Mouse (Mus musculus) gastrocnemius, postnatal 14 days (tissue): ENCODE results near the gene Rad51b. TPM values are rescaled to one million over a fixed set of nuclear protein-coding genes. Genes with fewer than 3 reads are reported as not detected.

Source experiments
- DNase-seq: peaks from one replicate; pipeline ENCODE4 v3.0.0; 2021; ENCODE audit warnings: mixed read lengths
- intact Hi-C: fragments of 180-260 bp; cut with DNase I; formaldehyde crosslinking; loops from one replicate; pipeline ENCODE4 v1.15.1; 2025; ENCODE audit warnings: low total_unique reads
- total RNA-seq, 2 experiments: library from RNA; stranded (reverse); gene quantifications; 2 replicates each; pipeline ENCODE4 v1.2.3; 2021

Rad51b gene
- total RNA-seq, 2 experiments from 2014 or later: 0.80 to 0.92 TPM

DNA sequence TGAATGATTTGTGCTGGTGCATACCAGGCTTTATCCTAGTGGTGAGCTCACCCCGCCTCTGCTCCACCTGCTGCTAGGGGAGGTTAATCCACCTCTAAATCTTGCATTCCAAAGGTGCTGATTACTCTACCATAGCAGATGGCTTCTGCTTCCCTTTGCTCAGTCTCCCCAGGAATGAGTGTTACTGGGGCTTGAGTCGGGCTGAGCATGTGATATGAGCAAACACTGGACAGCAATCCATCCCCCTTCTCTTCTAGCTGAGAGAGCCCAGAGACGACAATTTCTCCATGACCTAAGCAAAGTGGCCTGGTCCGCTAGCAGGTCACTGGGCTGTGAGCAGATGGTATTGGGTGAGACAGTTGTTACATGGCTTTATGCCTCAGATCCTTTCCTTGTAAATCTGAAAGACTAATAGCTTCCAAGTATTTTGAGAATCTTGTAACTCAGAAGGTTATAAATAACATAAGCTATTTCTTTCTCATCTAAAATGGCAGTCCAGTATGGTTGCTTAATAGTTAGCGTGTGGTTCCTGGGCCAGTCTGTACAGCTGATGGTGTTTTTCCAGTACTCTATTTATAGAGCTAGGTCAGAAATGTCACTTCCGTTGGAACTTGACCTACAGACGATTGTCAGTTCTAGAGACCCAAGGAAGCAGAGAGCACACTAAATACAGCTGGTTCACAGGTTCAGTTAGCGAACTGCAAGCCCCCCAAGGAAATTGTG lies 462.3 kb downstream of the Rad51b start:
- intact Hi-C loops: loop anchor here (10.0 kb wide), 1 partner anchor 365 kb away; no protein-coding TSS in a partner anchor
- no peak for DNase-seq

GRCm38 (mm10) chr12:79761217-79761616 lies 464.1 kb downstream of the Rad51b start:
- no peak for DNase-seq
- intact Hi-C loops: no loop called here

DNA sequence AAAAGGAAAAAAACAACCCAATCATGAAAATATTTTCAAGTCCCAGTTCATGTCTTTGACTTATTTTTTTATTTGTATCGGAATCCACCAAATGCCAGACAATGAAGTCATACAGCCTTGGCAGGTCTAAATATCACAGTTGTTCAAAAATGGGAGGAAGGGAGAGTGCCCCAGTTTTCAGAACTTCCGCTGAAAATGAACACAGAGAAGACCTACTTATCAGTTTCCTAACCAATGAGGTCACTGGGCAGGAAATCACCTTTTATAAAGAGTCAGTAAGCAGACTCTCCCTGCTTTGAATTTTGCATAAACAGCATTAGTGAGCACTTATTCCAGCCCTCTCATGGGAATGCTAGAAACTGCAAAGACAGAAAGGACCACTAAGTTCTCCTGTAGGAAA lies 465.0 kb downstream of the Rad51b start:
- DNase-seq: no peak
- intact Hi-C loops: no loop called here

GRCm38 (mm10) chr12:79762570-79763275 lies 465.6 kb downstream of the Rad51b start:
- intact Hi-C loops: no loop called here
- no peak for DNase-seq

DNA sequence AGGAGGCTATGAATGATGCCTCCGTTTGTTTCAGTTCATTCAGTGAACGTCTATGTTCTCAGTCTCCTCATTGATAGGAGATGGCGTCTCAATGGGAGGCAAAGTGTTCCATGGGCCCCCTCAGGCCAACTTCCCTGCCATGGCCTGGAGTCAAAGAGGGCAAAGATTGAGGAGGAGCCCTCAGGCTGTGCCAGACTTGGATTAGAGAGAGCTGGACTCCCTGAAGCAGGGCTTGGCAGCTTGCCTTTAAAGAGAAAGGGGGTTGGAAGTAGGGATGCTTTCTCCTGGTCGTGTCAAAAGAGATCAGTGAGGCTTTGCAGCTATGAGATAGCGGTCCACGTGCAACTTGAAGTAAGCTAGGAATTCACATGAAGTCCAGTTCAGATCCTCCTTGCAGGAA lies 469.0 kb downstream of the Rad51b start:
- intact Hi-C loops: no loop called here

DNA sequence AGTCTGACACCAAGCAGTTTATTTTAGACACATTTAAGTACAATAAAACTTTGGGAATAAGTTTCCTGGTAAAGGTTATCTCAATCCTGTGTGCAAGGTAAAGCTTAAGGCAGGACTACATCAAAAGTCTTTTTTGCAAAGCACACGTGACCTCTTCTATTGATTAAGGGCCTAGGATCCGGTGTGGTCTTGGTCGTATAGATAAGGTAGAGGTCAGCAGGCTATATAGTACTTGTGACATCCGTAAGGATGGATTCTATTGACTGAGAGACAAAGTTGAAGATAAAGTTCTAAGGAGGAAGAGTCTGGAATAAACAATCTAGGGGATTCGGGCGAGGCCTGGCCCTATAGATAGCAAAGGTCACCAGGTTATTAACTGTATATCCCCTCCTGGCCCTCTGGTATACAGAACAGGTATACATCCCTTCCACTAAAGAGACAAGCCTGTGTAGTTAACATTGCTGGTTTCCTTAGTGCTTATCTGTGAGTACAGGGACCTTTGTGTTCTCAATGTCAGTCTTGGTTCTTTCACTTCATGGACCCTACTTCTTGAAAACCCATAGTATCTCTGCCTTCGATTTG lies 471.8 kb downstream of the Rad51b start:
- intact Hi-C loops: no loop called here
- DNase-seq: no peak

More for the DNA sequence above, 469.0 kb downstream of the Rad51b start:
- no peak for DNase-seq

GRCm38 (mm10) chr12:79769763-79770162 lies 472.7 kb downstream of the Rad51b start:
- intact Hi-C loops: no loop called here
- no peak for DNase-seq

GRCm38 (mm10) chr12:79771194-79771593 lies 474.1 kb downstream of the Rad51b start:
- intact Hi-C loops: no loop called here
- no peak for DNase-seq

- intact Hi-C loops: no loop called here
- no peak for DNase-seq
These were observed 474.7 kb downstream of the Rad51b start for GRCm38 (mm10) chr12:79771741-79772140.

- intact Hi-C loops: no loop called here
- no peak for DNase-seq
These were observed 476.2 kb downstream of the Rad51b start for GRCm38 (mm10) chr12:79773246-79773645.

DNA sequence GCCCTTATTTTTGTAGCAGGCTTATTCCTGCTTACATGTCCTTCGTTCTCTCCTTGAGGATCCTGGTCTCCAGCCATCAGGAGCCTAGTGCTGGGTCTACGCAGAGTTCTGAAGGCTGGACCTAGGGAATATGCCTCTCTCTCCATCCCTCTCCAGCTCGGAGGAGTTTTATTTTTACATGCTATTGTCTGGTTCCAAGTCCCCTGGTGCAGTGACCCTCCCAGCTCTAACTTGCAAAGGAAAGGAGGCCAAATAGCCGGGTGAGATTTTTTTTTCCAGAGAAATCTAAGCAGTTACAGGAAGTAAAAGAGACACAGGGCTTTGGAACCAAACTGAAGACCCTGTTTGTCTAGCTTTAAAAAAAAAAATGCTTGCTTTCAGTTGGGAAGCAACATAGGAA lies 477.5 kb downstream of the Rad51b start:
- DNase-seq: no peak
- intact Hi-C loops: no loop called here

DNA sequence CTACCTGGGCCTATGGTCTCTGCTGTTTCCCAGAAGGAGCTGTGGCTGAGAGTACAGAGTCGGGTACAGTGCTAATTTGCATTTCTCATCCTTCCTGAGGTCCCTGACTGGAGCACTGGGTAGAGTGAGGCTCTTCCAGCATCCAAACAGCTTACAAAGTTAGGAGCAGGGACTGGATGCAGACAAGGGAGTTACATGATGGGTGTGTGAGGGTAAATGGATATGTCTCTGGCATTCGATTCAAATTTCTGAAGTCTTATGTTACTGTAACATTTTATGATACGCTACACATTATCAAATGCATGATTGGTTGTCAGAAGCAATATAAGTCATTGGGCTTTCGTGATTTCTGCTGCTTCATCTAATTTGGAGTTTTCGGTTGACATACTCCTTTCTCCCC lies 479.7 kb downstream of the Rad51b start:
- DNase-seq: no peak
- intact Hi-C loops: no loop called here

DNA sequence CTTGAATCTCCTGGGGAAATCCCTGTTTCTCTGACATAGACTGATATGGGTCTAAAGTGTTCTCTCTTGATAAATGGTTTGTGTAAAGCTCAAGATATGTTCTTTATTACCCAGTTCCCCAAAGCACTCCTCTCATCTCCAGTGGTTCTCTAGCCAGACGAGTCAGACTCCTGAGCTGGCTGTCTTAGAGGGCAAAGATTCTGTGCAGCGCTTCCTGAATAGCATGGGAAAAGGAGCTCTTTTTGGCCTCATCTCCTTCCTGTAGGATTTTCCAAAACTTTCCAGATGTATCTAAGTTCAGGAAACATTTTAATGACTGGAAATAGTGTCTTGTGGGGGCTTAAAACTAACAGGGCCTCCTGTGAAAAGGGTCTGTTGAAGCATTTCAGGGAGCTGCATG lies 483.7 kb downstream of the Rad51b start:
- no peak for DNase-seq
- intact Hi-C loops: no loop called here

GRCm38 (mm10) chr12:79781788-79782187 lies 484.7 kb downstream of the Rad51b start:
- intact Hi-C loops: no loop called here
- no peak for DNase-seq

GRCm38 (mm10) chr12:79782444-79783117 lies 485.5 kb downstream of the Rad51b start:
- intact Hi-C loops: no loop called here
- DNase-seq: no peak

DNA sequence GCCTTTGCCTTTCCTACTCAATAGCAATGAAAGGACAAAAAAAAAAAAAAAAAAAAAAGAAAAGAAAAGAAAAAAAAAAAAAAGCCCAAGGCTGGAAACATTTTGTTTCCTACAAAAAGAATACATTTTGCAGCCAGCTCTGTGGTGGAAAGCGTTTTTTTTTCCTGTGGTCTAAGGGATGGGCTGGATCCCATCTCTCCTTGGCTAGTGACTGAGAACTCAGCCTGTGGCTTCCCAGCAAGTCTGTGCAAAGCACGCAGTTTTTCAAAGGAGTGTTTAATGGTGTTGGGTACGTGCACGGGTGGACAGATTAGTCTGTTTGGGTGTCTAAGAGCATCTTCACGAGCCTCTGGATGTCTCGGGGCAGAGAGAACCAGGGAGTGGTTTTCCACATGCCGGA lies 487.1 kb downstream of the Rad51b start:
- DNase-seq: no peak
- intact Hi-C loops: no loop called here

GRCm38 (mm10) chr12:79785691-79786090 lies 488.6 kb downstream of the Rad51b start:
- DNase-seq: no peak
- intact Hi-C loops: no loop called here

- DNase-seq: no peak
- intact Hi-C loops: no loop called here
These were observed 490.5 kb downstream of the Rad51b start for GRCm38 (mm10) chr12:79787538-79787937.

DNA sequence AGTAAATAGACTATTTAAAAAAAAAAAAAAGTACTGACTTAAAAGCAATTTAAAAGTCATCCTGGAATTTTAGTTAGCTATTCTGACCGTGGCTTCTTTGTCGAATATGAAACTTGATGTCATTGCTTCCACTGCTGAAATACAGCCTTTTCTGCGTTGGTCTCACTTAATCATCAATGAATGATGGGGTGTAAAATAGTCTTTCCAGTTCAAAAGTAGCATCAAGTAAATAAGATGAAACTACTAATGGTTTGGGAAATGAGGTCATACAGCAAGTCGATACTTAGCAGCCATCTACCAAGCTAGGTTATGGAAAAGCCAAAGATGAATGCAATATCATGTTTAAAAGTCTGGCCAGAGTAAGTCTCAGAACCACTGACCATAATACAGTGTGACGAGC lies 491.3 kb downstream of the Rad51b start:
- no peak for DNase-seq
- intact Hi-C loops: no loop called here

DNA sequence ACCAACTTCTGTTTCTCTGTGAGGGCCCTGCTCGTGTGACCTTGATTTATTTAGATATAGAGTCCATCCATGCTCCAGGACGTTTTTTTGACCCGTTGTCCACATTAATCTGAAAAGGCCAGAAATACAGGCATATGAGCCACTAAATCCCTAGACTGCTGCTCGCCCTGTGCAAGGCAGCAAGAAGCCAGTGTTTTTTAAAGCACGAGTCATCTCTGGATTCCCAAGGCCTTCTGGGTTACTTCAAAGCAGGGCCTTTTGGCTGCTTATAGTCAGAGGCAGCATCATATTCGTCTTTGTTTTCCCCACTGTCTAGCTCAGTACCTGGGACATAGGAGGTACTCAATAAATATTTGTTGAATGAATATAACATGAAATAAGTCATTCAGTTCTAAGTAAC lies 492.4 kb downstream of the Rad51b start:
- no peak for DNase-seq
- intact Hi-C loops: no loop called here
